Mouse (Mus musculus) neural tube, embryonic 11.5 days (tissue): ENCODE results near the gene Fbxo39. TPM values are rescaled to one million over a fixed set of nuclear protein-coding genes. Genes with fewer than 3 reads are reported as not detected.

ENCODE experiments used
- ATAC-seq: fragments of 200-750 bp; cut with Nextera tagmentation; 2 replicates; pipeline ENCODE4 v1.8.0; 2017; ENCODE audit warnings: moderate number of reproducible peaks, mild to moderate bottlenecking, moderate TSS enrichment, moderate library complexity; ENCODE audit not compliant: insufficient read depth, low FRiP score, low TSS enrichment
- DNase-seq: peaks from one replicate; pipeline ENCODE4 v3.0.0-alpha.2; 2015; ENCODE audit warnings: low spot score
- H3K27ac ChIP-seq: fragments of 300-500 bp; sonication (generic); 2 replicates; pipeline ENCODE4 v1.5.1; 2014; ENCODE audit warnings: low read depth, mild to moderate bottlenecking, low read length
- H3K27me3 ChIP-seq: fragments of 300-500 bp; sonication (generic); 2 replicates; pipeline ENCODE4 v1.6.1; 2014; ENCODE audit warnings: mild to moderate bottlenecking, low read length, mixed read lengths; ENCODE audit not compliant: control insufficient read depth, insufficient read depth
- H3K36me3 ChIP-seq: fragments of 300-500 bp; sonication (generic); 2 replicates; pipeline ENCODE4 v1.6.1; 2014; ENCODE audit warnings: mild to moderate bottlenecking, low read length, moderate library complexity, mixed read lengths; ENCODE audit not compliant: control insufficient read depth, insufficient read depth
- H3K4me1 ChIP-seq: fragments of 300-500 bp; sonication (generic); 2 replicates; pipeline ENCODE4 v1.6.1; 2014; ENCODE audit warnings: low read length, mixed read lengths; ENCODE audit not compliant: control insufficient read depth, insufficient read depth
- H3K4me2 ChIP-seq: fragments of 300-500 bp; sonication (generic); 2 replicates; pipeline ENCODE4 v1.6.1; 2014; ENCODE audit warnings: low read depth, mild to moderate bottlenecking, moderate library complexity
- H3K4me3 ChIP-seq: fragments of 300-500 bp; sonication (generic); 2 replicates; pipeline ENCODE4 v1.5.1; 2014; ENCODE audit warnings: low read depth, low read length
- H3K9ac ChIP-seq: fragments of 300-500 bp; sonication (generic); 2 replicates; pipeline ENCODE4 v1.6.1; 2014; ENCODE audit warnings: mild to moderate bottlenecking, low read length
- H3K9me3 ChIP-seq: fragments of 300-500 bp; sonication (generic); 2 replicates; pipeline ENCODE4 v1.6.1; 2016; ENCODE audit warnings: low read length; ENCODE audit not compliant: control insufficient read depth
- WGBS: fragments of 180-500 bp; shearing (Covaris S2); extraction: QIAGEN DNeasy Blood & Tissue Kit; methylation state at CpG from one replicate; pipeline ENCODE4 v1.1.7; 2014; 5-methylcytosine and 5-hydroxymethylcytosine counted together
- polyA plus RNA-seq: library from polyadenylated mRNA; unstranded; fragments of >200 nt; fragmentation: Nextera tagmentation; extraction: Ambion mirVana; gene quantifications from 2 replicates; pipeline ENCODE4 v1.2.1, GENCODE M21; 2014

Fbxo39 gene
- polyA plus RNA-seq, 1 experiment from 2014 or later = not detected

DNA sequence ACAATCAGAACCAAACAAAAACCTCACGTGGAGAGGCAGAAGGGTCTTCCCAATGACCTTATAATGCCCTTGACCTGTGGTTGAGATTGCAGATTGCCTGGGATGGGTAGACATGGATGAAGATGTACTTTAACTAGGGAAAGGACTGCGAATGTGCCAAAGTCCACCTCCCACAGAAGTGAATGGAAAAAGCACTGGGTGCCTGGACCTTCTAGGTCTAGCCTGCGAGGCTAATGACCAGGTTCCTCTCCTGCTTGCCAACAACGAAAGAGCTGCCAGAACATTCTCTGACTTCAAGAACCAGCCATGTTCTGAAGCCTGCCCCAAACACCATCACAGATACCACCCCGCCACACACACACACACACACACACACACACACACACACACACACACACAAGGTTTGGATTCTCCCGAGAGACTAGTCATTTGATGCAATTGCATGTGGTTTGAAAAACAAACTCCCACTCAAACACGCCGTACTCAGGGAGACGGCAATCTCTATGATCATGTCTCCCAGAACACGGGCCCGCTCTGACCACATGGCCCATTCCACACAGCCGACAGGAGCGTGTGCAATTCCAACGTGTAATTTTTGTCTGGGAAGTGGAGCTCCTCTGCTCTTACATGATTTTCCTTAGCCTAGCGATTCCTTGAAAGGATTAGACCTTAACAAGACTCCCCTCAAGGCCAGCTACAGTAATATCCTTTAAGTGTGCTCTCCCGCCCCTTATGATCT lies 30.6 kb upstream of the Fbxo39 start:
- no peaks in the 10 kb centered on the region for H3K27me3 ChIP-seq
- no peak overlapping the region for H3K4me3 ChIP-seq
- no peak for ATAC-seq
- H3K9me3 ChIP-seq = no peaks in the 10 kb centered on the region
- H3K27ac ChIP-seq = no peak overlapping the region
- H3K4me1 ChIP-seq = no peaks in the 10 kb centered on the region
- no peak overlapping the region for H3K9ac ChIP-seq
- no peak for DNase-seq
- no peak overlapping the region for H3K4me2 ChIP-seq
- WGBS = 90% methylated on average over 16 of the region's 16 CpGs
- no peaks in the 10 kb centered on the region for H3K36me3 ChIP-seq

DNA sequence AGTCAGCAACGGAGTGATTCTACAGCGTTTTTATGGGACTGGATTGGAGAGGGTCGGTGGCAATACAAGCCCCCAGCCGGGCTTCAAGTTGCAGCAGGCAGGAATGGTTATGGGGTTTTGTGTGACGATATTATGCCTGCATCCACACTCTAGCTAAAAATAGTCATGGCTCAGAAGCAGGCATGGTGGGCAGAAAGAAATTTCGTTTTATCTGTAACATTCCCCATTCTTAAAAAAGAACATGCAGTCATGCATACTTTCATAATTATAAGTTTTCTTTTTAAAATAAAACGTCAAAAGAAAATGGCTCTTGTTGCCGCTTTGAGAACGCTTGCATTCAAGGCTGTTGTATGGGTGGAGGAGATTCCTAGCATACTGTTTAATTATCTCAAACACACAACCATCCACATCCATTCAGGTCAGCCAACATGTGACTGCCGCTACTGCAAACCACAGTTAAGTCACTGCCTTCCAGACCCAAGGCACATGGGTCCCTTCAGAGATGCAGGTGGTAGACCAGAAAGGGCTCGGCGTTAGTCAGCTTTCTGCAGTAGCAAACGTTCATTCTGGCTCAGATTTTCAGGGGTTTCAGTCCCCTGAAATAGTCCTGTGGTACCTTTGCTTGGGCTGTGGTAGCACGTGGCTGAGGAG lies 29.6 kb upstream of the Fbxo39 start:
- no peak for DNase-seq
- no peaks in the 10 kb centered on the region for H3K27me3 ChIP-seq
- WGBS = 83% methylated on average over 14 of the region's 14 CpGs

GRCm38 (mm10) chr11:72285971-72286480 lies 28.2 kb upstream of the Fbxo39 start:
- ATAC-seq (no peak), DNase-seq (no peak)
- Histone ChIP-seq H3K9ac (no peak overlapping the region), H3K9me3 (no peaks in the 10 kb centered on the region), H3K4me1 (no peaks in the 10 kb centered on the region), H3K27me3 (no peaks in the 10 kb centered on the region), H3K36me3 (no peaks in the 10 kb centered on the region), H3K27ac (no peak overlapping the region), H3K4me3 (no peak overlapping the region), H3K4me2 (no peak overlapping the region)
- WGBS = 78% methylated on average over 6 of the region's 6 CpGs

More for the DNA sequence above, 29.6 kb upstream of the Fbxo39 start:
- Histone ChIP-seq H3K4me2 (no peak overlapping the region), H3K36me3 (no peaks in the 10 kb centered on the region), H3K9me3 (no peaks in the 10 kb centered on the region), H3K9ac (no peak overlapping the region), H3K27ac (no peak overlapping the region), H3K4me3 (no peak overlapping the region), H3K4me1 (no peaks in the 10 kb centered on the region)
- no peak for ATAC-seq

DNA sequence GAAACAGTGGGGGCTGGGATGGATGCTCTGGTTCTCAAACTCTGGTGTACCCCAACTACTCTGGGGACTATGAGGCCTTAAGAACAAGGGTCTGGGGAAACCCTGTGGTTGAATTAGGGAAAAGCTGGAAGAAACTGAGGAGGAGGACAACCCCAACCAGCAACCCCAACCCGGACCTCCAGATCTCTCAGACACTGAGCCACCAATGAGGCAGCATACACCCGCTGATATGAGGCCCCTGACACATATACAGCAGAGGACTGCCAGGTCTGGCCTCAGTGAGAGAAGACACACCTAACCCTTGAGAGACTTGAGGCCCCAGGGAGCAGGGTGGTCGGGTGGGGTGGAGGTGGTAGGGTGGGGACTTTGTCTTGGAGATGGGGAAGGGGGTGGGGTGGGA lies 27.6 kb upstream of the Fbxo39 start:
- no peak overlapping the region for H3K27ac ChIP-seq
- no peaks in the 10 kb centered on the region for H3K27me3 ChIP-seq
- WGBS = 83% methylated on average over 3 of the region's 3 CpGs
- ATAC-seq = no peak
- no peaks in the 10 kb centered on the region for H3K36me3 ChIP-seq
- no peak for DNase-seq
- no peak overlapping the region for H3K9ac ChIP-seq
- no peak overlapping the region for H3K4me3 ChIP-seq
- H3K4me2 ChIP-seq = no peak overlapping the region
- H3K9me3 ChIP-seq = no peaks in the 10 kb centered on the region
- H3K4me1 ChIP-seq = no peaks in the 10 kb centered on the region

DNA sequence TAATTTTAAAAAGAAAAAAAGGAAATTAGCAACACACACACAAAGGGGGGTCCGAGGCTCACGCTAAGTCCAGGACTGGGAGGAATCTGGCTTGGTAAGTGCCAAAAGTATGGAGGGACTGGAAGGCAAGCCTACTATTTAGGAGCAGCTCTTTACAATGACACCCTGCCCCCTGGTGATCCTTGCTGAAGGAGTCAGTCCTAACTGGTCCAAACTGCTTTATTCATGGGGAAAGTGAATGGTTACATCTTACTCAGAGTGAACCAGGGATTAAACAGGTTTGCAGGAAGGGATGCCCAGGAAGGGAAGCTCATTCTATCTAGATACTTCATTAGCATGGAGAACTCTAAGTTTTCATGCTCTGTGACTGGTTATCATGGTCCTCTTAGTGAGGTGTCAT lies 27.1 kb upstream of the Fbxo39 start:
- Histone ChIP-seq H3K36me3 (no peaks in the 10 kb centered on the region), H3K4me2 (no peak overlapping the region), H3K27me3 (no peaks in the 10 kb centered on the region), H3K9ac (no peak overlapping the region), H3K4me1 (no peaks in the 10 kb centered on the region), H3K27ac (no peak overlapping the region), H3K9me3 (no peaks in the 10 kb centered on the region), H3K4me3 (no peak overlapping the region)
- DNase-seq (no peak), ATAC-seq (no peak)
- 95% methylated on average over 2 of the region's 2 CpGs for WGBS

DNA sequence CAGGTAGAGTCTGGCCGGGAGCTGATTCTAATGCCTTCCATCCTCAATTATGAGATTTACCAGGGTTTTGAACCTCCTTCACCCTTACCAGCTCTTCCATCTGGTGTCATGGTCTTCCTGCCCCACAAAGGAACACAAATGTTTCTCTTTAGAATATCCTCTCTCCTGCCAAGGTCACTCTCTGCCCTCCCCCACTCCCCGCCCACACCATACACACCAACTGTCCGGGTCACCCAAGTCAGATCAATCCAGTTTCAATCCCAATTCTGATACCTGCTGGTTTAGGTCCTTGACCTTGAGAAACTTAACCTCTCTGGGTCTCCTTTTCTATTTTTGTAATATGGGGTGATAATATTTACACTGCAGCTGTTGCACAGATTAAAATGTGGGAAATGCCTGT lies 26.7 kb upstream of the Fbxo39 start:
- Histone ChIP-seq H3K27ac (no peak overlapping the region), H3K9me3 (no peaks in the 10 kb centered on the region), H3K36me3 (no peaks in the 10 kb centered on the region), H3K9ac (no peak overlapping the region), H3K27me3 (no peaks in the 10 kb centered on the region), H3K4me3 (no peak overlapping the region), H3K4me1 (no peaks in the 10 kb centered on the region), H3K4me2 (no peak overlapping the region)
- 91% methylated on average over 3 of the region's 3 CpGs for WGBS
- DNase-seq (no peak), ATAC-seq (no peak)

DNA sequence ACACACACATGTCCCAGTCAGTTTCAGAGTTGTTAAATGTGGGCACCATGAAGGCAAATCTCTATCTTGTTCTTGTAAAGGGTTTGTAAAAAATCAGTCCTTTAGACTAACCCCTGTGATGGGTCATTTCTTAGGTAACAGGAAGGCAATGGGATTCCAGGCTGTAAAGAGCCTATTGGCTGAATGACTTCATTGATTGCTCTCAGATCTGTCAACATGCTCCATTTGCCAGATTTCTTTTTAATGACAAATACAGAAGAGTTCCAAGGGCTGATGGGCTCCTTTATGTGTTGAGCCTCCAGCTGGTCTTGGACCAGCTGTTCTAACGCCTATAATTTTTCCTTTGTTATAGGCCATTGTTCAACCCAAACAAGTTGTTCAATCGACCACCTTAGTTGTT lies 21.1 kb upstream of the Fbxo39 start:
- Histone ChIP-seq H3K27ac (no peak overlapping the region), H3K36me3 (no peaks in the 10 kb centered on the region), H3K9me3 (no peaks in the 10 kb centered on the region), H3K27me3 (no peaks in the 10 kb centered on the region), H3K4me1 (no peaks in the 10 kb centered on the region), H3K4me3 (no peak overlapping the region), H3K9ac (no peak overlapping the region), H3K4me2 (no peak overlapping the region)
- ATAC-seq (no peak), DNase-seq (no peak)
- 79% methylated on average over 2 of the region's 2 CpGs for WGBS

GRCm38 (mm10) chr11:72301334-72301733 lies 12.9 kb upstream of the Fbxo39 start, which contains the start of gene Xaf1:
Xaf1 (plus strand) TSS chr11:72301629.
- H3K4me1 ChIP-seq = no peaks in the 10 kb centered on the region
- H3K9me3 ChIP-seq = no peaks in the 10 kb centered on the region
- WGBS = 44% methylated on average over 6 of the region's 6 CpGs
- no peak within 1 kb of the TSS for H3K27ac ChIP-seq
- H3K27me3 ChIP-seq = no peaks in the 10 kb centered on the region
- H3K4me2 ChIP-seq = no peak within 1 kb of the TSS
- H3K9ac ChIP-seq = no peak within 1 kb of the TSS
- H3K4me3 ChIP-seq = no peak within 1 kb of the TSS
- ATAC-seq (no peak), DNase-seq (no peak)
- no peaks in the 10 kb centered on the region for H3K36me3 ChIP-seq

- 78% methylated on average over 7 of the region's 7 CpGs for WGBS
- no peak overlapping the region for H3K9ac ChIP-seq
- DNase-seq (no peak), ATAC-seq (no peak)
- no peaks in the 10 kb centered on the region for H3K36me3 ChIP-seq
- no peaks in the 10 kb centered on the region for H3K27me3 ChIP-seq
- H3K4me3 ChIP-seq = no peak overlapping the region
- H3K9me3 ChIP-seq = no peaks in the 10 kb centered on the region
- H3K27ac ChIP-seq = no peak overlapping the region
- H3K4me1 ChIP-seq = no peaks in the 10 kb centered on the region
- no peak overlapping the region for H3K4me2 ChIP-seq
Measured at GRCm38 (mm10) chr11:72302230-72302629, 12.0 kb upstream of the Fbxo39 start.
